Mouse (Mus musculus) lung, postnatal 0 days (tissue): ENCODE results near the gene Defb45. TPM values are rescaled to one million over a fixed set of nuclear protein-coding genes. Genes with fewer than 3 reads are reported as not detected.

Experiments
- ATAC-seq: fragments of 200-750 bp; cut with Nextera tagmentation; 2 replicates; pipeline ENCODE4 v1.8.0; 2017; ENCODE audit warnings: moderate library complexity
- DNase-seq: peaks from one replicate; pipeline ENCODE4 v3.0.0-alpha.2; 2016; ENCODE audit warnings: low spot score
- H3K27ac ChIP-seq: fragments of 300-500 bp; sonication (generic); 2 replicates; pipeline ENCODE4 v1.5.1; 2014; ENCODE audit warnings: antibody characterized with exemption, mild to moderate bottlenecking, low read length, mixed read lengths
- H3K27me3 ChIP-seq: fragments of 300-500 bp; sonication (generic); replicated peaks from 2 replicates; pipeline ENCODE4 v1.6.1; 2014; ENCODE audit warnings: low read length, mixed read lengths; ENCODE audit not compliant: insufficient read depth
- H3K36me3 ChIP-seq: fragments of 300-500 bp; sonication (generic); 2 replicates; pipeline ENCODE4 v1.6.1; 2014; ENCODE audit warnings: low read length, mixed read lengths; ENCODE audit not compliant: insufficient read depth
- H3K4me1 ChIP-seq: fragments of 300-500 bp; sonication (generic); 2 replicates; pipeline ENCODE4 v1.6.1; 2014; ENCODE audit warnings: antibody characterized with exemption, low read depth, low read length, mixed read lengths; ENCODE audit not compliant: insufficient read depth
- H3K4me2 ChIP-seq: fragments of 300-500 bp; sonication (generic); replicated peaks from 2 replicates; pipeline ENCODE4 v1.6.1; 2014; ENCODE audit warnings: low read depth, mild to moderate bottlenecking, low read length, moderate library complexity, mixed read lengths
- H3K4me3 ChIP-seq: fragments of 300-500 bp; sonication (generic); 2 replicates; pipeline ENCODE4 v1.5.1; 2014; ENCODE audit warnings: low read depth, low read length
- H3K9ac ChIP-seq: fragments of 300-500 bp; sonication (generic); replicated peaks from 2 replicates; pipeline ENCODE4 v1.6.1; 2014; ENCODE audit warnings: low read depth, mild to moderate bottlenecking
- H3K9me3 ChIP-seq: fragments of 300-500 bp; sonication (generic); 2 replicates; pipeline ENCODE4 v1.6.1; 2016; ENCODE audit warnings: low read length, mixed read lengths
- CTCF ChIP-seq: IDR thresholded peaks from 2 replicates; pipeline ENCODE4 v1.5.1; 2016; ENCODE audit warnings: antibody characterized with exemption, mild to moderate bottlenecking
- EP300 ChIP-seq: IDR thresholded peaks from 2 replicates; pipeline ENCODE4 v1.6.1; 2016; ENCODE audit warnings: antibody characterized with exemption, mild to moderate bottlenecking, control low read depth
- WGBS: fragments of 180-500 bp; shearing (Covaris S2); extraction: QIAGEN DNeasy Blood & Tissue Kit; methylation state at CpG from one replicate; pipeline ENCODE4 v1.1.7; 2014; 5-methylcytosine and 5-hydroxymethylcytosine counted together
- polyA plus RNA-seq: library from polyadenylated mRNA; unstranded; fragments of >200 nt; fragmentation: Nextera tagmentation; extraction: Ambion mirVana; gene quantifications from 2 replicates; pipeline ENCODE4 v1.2.1, GENCODE M21; 2015

Gene Defb45
- polyA plus RNA-seq, 1 experiment from 2014 or later, result not detected

- Histone ChIP-seq H3K4me2 (no peak within 1 kb of the TSS), H3K4me1 (no peaks in the 10 kb centered on the region), H3K4me3 (no peak within 1 kb of the TSS), H3K9me3 (no peaks in the 10 kb centered on the region), H3K27ac (no peak within 1 kb of the TSS), H3K36me3 (no peaks in the 10 kb centered on the region), H3K9ac (no peak within 1 kb of the TSS), H3K27me3 (no peaks in the 10 kb centered on the region)
- 62% methylated on average over 11 of the region's 11 CpGs for WGBS
- ATAC-seq, result no peak
- TF ChIP-seq EP300 (no peak), CTCF (peak; percentile 48)
- DNase-seq, result no peak
Observed at GRCm38 (mm10) chr2:152572114-152572794, 26.9 kb downstream of the Defb45 start, which contains the start of gene Defb21. Gene Defb21 (plus strand): TSS chr2:152572744.

- no peak overlapping the region for H3K4me2 ChIP-seq
- H3K9ac ChIP-seq, result no peak overlapping the region
- 60% methylated on average over 6 of the region's 6 CpGs for WGBS
- no peaks in the 10 kb centered on the region for H3K4me1 ChIP-seq
- no peaks in the 10 kb centered on the region for H3K27me3 ChIP-seq
- DNase-seq (no peak), ATAC-seq (no peak)
- TF ChIP-seq EP300 (no peak), CTCF (no peak)
- no peaks in the 10 kb centered on the region for H3K36me3 ChIP-seq
- no peak overlapping the region for H3K4me3 ChIP-seq
- H3K9me3 ChIP-seq, result no peaks in the 10 kb centered on the region
- no peak overlapping the region for H3K27ac ChIP-seq
Observed at GRCm38 (mm10) chr2:152570313-152570712, 28.9 kb downstream of the Defb45 start.

GRCm38 (mm10) chr2:152569881-152570280 lies 29.3 kb downstream of the Defb45 start:
- Histone ChIP-seq H3K9ac (no peak overlapping the region), H3K4me3 (no peak overlapping the region), H3K4me2 (no peak overlapping the region), H3K9me3 (no peaks in the 10 kb centered on the region), H3K4me1 (no peaks in the 10 kb centered on the region), H3K36me3 (no peaks in the 10 kb centered on the region), H3K27me3 (no peaks in the 10 kb centered on the region), H3K27ac (no peak overlapping the region)
- DNase-seq (no peak), ATAC-seq (no peak)
- no peak for TF ChIP-seq CTCF
- no peak for TF ChIP-seq EP300
- 67% methylated on average over 4 of the region's 4 CpGs for WGBS

GRCm38 (mm10) chr2:152569038-152569437 lies 30.2 kb downstream of the Defb45 start, which contains the start of gene Gm17416:
Gene Gm17416 (plus strand): TSS chr2:152569338.
- 85% methylated on average over 5 of the region's 5 CpGs for WGBS
- no peak within 1 kb of the TSS for H3K4me2 ChIP-seq
- H3K27ac ChIP-seq, result no peak within 1 kb of the TSS
- H3K4me3 ChIP-seq, result no peak within 1 kb of the TSS
- TF ChIP-seq CTCF (no peak), EP300 (no peak)
- no peak for DNase-seq
- no peaks in the 10 kb centered on the region for H3K4me1 ChIP-seq
- H3K9ac ChIP-seq, result no peak within 1 kb of the TSS
- ATAC-seq, result no peak
- no peaks in the 10 kb centered on the region for H3K9me3 ChIP-seq
- H3K27me3 ChIP-seq, result no peaks in the 10 kb centered on the region
- no peaks in the 10 kb centered on the region for H3K36me3 ChIP-seq

- DNase-seq, result no peak
- Histone ChIP-seq H3K4me3 (no peak overlapping the region), H3K27me3 (no peaks in the 10 kb centered on the region), H3K36me3 (no peaks in the 10 kb centered on the region), H3K9ac (no peak overlapping the region), H3K9me3 (no peaks in the 10 kb centered on the region), H3K4me1 (no peaks in the 10 kb centered on the region), H3K4me2 (no peak overlapping the region), H3K27ac (no peak overlapping the region)
- 66% methylated on average over 7 of the region's 7 CpGs for WGBS
- no peak for ATAC-seq
- TF ChIP-seq EP300 (no peak), CTCF (no peak)
Observed at GRCm38 (mm10) chr2:152556655-152557054, 42.5 kb downstream of the Defb45 start.

- DNase-seq (peak; percentile 65), ATAC-seq (no peak)
- no peaks in the 10 kb centered on the region for H3K27me3 ChIP-seq
- no peak overlapping the region for H3K9ac ChIP-seq
- TF ChIP-seq CTCF (peak; percentile 79), EP300 (no peak)
- no peak overlapping the region for H3K27ac ChIP-seq
- no peak overlapping the region for H3K4me3 ChIP-seq
- H3K4me2 ChIP-seq, result no peak overlapping the region
- no peaks in the 10 kb centered on the region for H3K9me3 ChIP-seq
- H3K36me3 ChIP-seq, result no peaks in the 10 kb centered on the region
- 9% methylated on average over 16 of the region's 16 CpGs for WGBS
- H3K4me1 ChIP-seq, result no peaks in the 10 kb centered on the region
Observed at GRCm38 (mm10) chr2:152553774-152554423, 45.3 kb downstream of the Defb45 start.
